Mouse (Mus musculus) CH12.LX (cell line): ENCODE measurements around the gene Herc2.

Experiments used
- CTCF ChIP-seq, 2 experiments: IDR thresholded peaks in 1 of 2; conservative IDR thresholded peaks in 1 of 2; 2 replicates each; pipeline ENCODE4 v1.5.1; 2011 to 2012; ENCODE audit warnings: low read depth in 2 of 2, low read length in 2 of 2, improper control_type of control experiment in 1 of 2, inconsistent platforms in 1 of 2, mild to moderate bottlenecking in 1 of 2, moderate library complexity in 1 of 2
- E2F4 ChIP-seq: IDR thresholded peaks from 2 replicates; pipeline ENCODE4 v1.6.1; 2011; ENCODE audit warnings: low read depth, low read length, improper control_type of control experiment; ENCODE audit not compliant: insufficient replicate concordance
- GABPA ChIP-seq: IDR thresholded peaks from 2 replicates; pipeline ENCODE4 v1.6.1; 2012; ENCODE audit warnings: low read depth, low read length, improper control_type of control experiment, inconsistent platforms; ENCODE audit not compliant: insufficient replicate concordance
- MAX ChIP-seq: IDR thresholded peaks from 2 replicates; pipeline ENCODE4 v1.6.1; 2011; ENCODE audit warnings: low read length, improper control_type of control experiment
- MAZ ChIP-seq: IDR thresholded peaks from 2 replicates; pipeline ENCODE4 v1.6.1; 2012; ENCODE audit warnings: low read depth, mild to moderate bottlenecking, inconsistent platforms, low read length, improper control_type of control experiment, moderate library complexity
- MXI1 ChIP-seq: IDR thresholded peaks from 2 replicates; pipeline ENCODE4 v1.6.1; 2011; ENCODE audit warnings: mild to moderate bottlenecking, low read depth, low read length, improper control_type of control experiment
- POLR2A ChIP-seq: IDR thresholded peaks from 2 replicates; pipeline ENCODE4 v1.6.1; 2011; ENCODE audit warnings: low read depth, mild to moderate bottlenecking, improper control_type of control experiment, low read length
- RCOR1 ChIP-seq: conservative IDR thresholded peaks from 2 replicates; pipeline ENCODE4 v1.6.1; 2012; ENCODE audit warnings: low read depth, mild to moderate bottlenecking, inconsistent platforms, low read length, improper control_type of control experiment
- SIN3A ChIP-seq: IDR thresholded peaks from 2 replicates; pipeline ENCODE4 v1.6.1; 2012; ENCODE audit warnings: low read length, improper control_type of control experiment, inconsistent platforms
- TBP ChIP-seq: conservative IDR thresholded peaks from 2 replicates; pipeline ENCODE4 v1.6.1; 2011; ENCODE audit warnings: low read depth, low read length, improper control_type of control experiment

- TF ChIP-seq RCOR1 (no peak), SIN3A (no peak), CTCF (conservative IDR thresholded peaks at IDR 0.05 in 1 of 2, IDR thresholded peaks at IDR 0.05 in 1 of 2; ENCODE audit: low read depth in 2 of 2, low read length in 2 of 2) (no peak), POLR2A (no peak), MAZ (no peak), TBP (no peak), MAX (no peak), GABPA (no peak), E2F4 (no peak), MXI1 (no peak)
Measured at GRCm38 (mm10) chr7:56043577-56044266, 6.3 kb upstream of the Herc2 start.
